Mouse (Mus musculus) hematopoietic stem cell, adult 5-6 weeks (primary cell): ENCODE measurements at regions not wholly inside any gene's neighbourhood (a gene's known extent, or its start where the extent isn't known, plus 50 kb on each side); places are given as distances from the start of the nearest gene placed in this dataset.

Experiments used
- ATAC-seq, 2 experiments: fragments of 125-278 bp in 1 of 2; replicated peaks in 1 of 2; 2 replicates each; pipeline ENCODE4 v1.8.0; 2016 to 2017; ENCODE audit warnings: inconsistent platforms in 2 of 2, mild to moderate bottlenecking in 2 of 2, moderate number of reproducible peaks in 2 of 2, low read depth in 1 of 2, moderate TSS enrichment in 1 of 2; ENCODE audit not compliant: low FRiP score in 2 of 2, poor library complexity in 2 of 2, severe bottlenecking in 2 of 2, insufficient read depth in 1 of 2, low TSS enrichment in 1 of 2

DNA sequence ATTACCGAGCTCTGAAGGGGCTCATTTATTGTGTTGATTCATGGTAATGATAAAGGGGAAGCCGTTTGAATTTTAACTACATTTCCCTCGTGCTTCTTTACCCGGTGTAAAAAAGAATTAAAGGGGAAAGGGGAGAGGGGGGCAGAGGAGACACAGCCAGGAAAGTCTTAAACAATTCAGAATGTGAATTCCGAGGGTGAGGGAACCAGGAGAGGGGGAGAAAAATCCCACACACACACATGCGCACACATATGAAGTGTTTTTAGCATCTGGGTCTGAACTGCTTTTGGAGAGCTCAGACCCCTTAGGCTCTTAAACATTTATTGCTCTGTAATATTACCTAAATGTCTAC, 265.6 kb downstream of the Gm45692 start:
- no peak for ATAC-seq

- no peak for ATAC-seq
These were observed 275.7 kb downstream of the Gm45692 start for GRCm38 (mm10) chr8:26395061-26395460.

DNA sequence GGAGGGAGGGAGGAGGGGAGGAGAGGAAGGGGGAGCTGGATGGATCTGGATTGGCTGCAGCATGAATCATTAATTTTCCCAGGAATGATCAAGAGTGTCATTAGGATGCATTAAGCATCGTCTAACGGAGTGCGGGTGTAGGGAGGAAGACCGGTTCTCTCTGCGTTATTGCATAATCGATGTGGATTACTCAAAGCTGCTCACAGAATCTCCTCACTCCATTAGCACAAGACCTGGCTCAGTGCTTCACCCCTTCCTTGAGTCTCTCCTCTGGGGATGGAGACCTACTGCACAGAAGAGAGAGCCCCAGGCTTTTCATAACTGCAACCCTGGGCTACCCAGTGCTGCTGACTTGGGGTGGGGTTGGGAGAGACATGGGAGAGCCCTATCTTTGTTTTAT, 300.7 kb downstream of the Gm45692 start:
- no peak for ATAC-seq

DNA sequence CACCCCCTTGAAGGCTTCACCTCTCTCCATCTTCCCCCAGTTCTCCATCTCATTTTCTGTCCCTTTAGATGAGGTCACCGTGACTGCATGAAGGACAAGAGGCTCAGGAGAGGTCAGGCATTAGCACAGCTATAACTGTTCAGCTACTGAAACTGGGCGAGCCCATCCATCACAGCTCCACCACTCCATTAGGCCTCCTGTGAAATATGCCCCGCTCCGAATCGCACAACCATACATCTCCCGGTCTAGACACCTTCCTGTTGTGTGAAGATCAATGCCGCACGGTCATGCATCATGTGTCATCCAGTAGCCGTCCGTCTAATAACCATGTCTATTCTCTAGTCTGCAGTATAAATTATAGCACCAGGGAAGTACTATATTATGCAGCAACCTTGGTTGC, 301.2 kb downstream of the Gm45692 start:
- no peak for ATAC-seq

- ATAC-seq, result no peak
These were observed 308.0 kb downstream of the Gm45692 start for GRCm38 (mm10) chr8:26427311-26427710.

GRCm38 (mm10) chr8:26429751-26430327, 310.5 kb downstream of the Gm45692 start:
- no peak for ATAC-seq

- no peak for ATAC-seq
These were observed 313.0 kb downstream of the Gm45692 start for GRCm38 (mm10) chr8:26432161-26432919.

- ATAC-seq, result no peak
These were observed 316.9 kb downstream of the Gm45692 start for GRCm38 (mm10) chr8:26436236-26436635.

GRCm38 (mm10) chr8:26437571-26437970, 318.2 kb downstream of the Gm45692 start:
- no peak for ATAC-seq

DNA sequence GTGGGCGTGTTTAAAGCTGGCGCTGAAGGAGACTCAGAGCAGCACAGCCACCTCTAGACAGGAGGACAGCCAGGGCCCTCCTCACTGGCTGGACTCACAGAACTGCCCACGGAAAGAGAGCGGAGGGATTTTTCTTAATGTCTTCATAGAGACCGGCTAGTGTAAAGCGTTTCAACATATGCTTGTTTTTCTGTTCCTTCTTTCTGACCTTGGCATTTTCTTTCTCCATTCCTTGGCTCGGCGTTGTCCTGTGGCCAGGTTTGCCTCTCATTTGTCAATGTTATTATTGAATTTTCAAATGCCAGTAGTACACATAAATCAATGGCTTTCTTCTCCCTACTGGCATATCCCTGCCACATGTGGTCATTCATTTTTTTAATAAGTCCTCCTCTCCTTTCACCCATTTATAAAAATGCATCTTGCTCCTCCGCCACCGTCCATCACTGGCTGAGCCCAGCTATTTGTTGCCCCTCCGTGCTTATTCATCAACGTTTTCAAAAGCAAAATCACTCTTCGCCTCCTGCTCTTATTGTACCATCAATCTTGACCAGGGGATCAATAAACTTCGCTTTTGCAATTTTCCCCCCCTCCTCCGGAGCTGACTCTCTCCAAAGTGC, 319.0 kb downstream of the Gm45692 start:
- ATAC-seq, result no peak

DNA sequence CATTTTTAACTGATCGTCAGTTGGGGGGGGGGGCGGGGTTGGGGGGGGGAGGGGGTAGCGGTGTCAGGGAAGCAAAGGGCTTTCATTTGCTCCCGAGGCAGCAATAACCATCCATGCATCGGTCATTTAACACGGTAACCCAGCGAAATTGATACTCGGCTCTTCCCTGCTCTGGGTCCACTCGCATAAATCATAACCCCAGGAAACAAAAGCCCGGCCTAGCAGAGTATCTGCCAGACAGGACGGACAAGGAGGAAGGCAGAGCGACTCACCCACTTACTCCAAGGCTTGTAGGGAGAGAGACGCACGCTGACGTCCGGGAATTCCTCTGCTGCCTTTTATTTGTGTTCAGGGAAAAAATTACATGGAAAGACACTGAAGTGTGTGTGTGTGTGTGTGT, 319.5 kb downstream of the Gm45692 start:
- ATAC-seq, result no peak

DNA sequence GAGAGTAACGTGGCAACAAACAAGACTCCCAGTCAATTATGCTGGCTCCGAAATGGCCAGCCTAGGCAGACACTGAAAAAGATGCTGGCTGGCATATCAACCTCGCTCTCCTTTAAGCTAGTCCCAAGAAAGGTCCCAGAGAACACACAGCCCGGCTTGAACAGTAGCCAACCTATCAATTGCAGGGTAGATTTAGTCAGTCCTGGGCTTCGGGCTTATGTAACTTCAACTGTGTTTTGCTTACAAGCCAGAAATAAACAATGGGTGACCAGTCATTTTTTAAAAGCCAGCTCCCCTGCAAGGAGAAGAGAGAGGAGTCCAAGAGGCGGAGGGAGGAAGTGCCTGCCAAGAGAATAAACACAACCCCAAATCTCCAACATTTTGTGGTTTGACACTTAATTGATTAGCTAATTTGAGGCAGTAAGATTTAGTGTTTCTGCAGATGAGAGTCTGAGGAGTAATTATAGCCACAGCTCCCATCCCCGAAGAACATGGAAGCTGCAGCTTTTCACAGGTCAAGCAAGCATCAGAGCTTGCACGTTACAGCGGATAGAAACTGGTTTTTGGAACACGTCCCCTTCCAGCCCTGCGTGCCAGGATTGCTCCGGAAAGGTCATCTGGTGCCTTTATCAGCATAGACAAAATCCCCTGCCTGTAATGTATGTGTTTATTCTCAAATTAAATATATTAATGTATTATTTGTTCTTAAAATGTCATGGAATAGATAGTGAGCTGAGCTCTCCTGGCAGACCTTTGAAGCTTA, 322.1 kb downstream of the Gm45692 start:
- ATAC-seq, result no peak

DNA sequence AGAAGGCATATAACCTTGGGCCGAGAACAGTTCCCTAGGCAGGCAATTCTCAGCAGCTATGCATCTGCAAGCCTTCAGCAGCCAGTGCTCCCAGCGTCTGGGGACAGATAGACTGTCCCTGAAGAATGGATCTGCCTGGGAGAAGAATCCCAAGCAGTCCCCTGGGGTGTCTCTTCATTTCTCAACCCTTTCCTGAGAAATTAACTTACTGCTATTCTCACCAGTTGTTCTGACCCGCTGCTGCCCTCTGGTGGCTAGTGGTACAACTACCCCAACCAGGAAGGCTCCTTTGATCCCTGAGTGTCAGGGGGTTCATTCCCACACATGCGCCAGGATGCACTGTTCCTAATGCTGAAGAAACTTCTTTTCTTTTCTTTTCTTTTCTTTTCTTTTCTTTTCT, 323.7 kb downstream of the Gm45692 start:
- ATAC-seq, result peak; percentile 62 to 64; a peak in 2 of 4 replicates

DNA sequence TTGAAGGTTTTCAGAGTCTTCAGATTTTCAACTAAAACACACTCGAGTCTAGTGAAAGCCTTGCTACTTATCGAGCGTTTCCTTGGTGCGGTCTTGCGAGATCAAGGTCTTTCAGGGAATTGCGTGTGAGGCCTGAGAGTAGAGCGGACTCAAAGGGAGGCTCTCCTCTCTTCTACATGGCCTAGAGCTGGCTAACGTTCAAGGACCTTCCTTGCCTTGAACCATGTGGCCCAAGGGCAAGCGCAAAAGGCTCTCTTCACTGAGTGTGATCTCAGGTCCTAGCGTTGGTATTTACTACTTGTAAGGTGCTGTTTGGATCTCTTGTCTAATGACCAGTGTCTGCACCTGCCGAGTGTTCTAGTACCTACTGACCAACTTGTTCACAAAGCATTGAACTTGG, 324.4 kb downstream of the Gm45692 start:
- ATAC-seq, result no peak

DNA sequence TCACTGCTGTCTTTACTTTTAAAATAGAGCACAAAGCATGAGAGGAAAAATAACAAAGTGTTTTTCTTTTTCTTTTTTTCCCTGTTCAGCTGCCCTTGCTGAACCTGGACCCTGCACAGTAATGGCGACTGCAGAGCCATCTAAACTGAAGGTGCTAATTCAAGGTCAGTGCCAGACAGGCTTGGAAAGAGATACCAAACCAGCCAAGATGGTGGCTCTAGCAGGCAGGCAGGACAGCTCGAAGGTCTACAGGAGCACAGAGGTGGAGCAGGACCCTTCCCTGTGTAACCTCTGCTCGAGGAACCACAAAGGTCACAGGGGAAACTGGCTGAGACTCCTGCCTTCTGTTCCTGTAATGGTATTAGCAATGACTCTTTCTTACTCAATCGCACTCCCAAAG, 326.7 kb downstream of the Gm45692 start:
- no peak for ATAC-seq

DNA sequence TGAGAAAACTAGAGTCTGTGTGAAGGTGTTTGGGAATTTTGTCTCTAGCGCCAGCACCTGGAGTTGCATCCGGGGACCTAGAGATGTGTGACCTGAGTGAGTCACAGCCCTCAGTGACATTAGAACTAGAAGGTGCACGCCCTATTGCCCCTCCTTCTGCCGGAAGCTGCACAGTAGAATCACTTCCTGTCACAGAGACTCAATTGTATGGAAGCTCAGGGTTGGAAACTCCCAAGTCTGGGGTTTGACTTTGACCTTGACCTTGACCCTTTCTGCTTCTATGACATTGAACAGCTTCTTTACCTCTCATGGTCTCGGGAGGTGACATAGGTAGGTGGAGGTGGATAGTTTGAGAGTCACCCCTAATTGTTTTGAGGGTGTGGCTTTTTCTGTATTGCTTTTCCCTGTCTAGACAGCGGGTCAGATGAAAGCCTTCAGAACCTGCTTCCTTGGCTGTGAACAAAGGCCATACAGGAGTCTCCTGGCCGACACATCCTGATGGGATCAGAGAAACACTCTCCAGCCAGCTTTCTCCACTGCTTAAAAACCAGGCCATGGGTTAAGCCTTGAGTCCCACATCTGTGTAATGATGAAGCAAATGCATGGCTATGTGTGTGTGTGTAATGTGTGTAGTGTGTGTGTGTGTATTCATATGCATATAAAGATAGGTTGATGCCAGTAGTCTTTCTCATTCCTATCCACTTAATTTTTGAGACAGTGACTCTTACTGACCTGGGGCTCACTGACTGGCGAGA, 328.7 kb downstream of the Gm45692 start:
- no peak for ATAC-seq

- ATAC-seq, result no peak
These were observed 330.0 kb downstream of the Gm45692 start for GRCm38 (mm10) chr8:26449291-26449690.
